Comparison of ENCODE assay signal across 10 mouse cellular contexts in genomic region chr2:163690409-163691304, GRCm38 (mm10). TPM values are rescaled to one million over a fixed set of nuclear protein-coding genes. Genes with fewer than 3 reads are reported as not detected.
DNase-seq lines count a peak whose midpoint lies in the region; ATAC-seq lines count a peak whose summit lies in the region.
"Had no signal": no experiment of that assay in that cellular context is flagged by ENCODE, and none has a peak within 500 bp of the region (broad histone marks: within the 10 kb centered on the region; RNA-seq: fewer than 3 reads in every experiment).

No protein-coding gene starts in this region.

- H3K36me3 ChIP-seq in kidney, embryonic 15.5 days, result no peaks in the 10 kb centered on the region
- H3K36me3 ChIP-seq in embryonic facial prominence, embryonic 12.5 days, result no peaks in the 10 kb centered on the region
- no peaks in the 10 kb centered on the region for H3K36me3 ChIP-seq in midbrain, embryonic 14.5 days (ENCODE audit: control insufficient read depth, insufficient read depth, low read length)

- peaks cover 63% of the 10 kb centered on the region for H3K4me1 ChIP-seq in kidney, embryonic 15.5 days
- peaks cover 26% of the 10 kb centered on the region for H3K4me1 ChIP-seq in brown adipose tissue, adult 24 weeks (ENCODE audit: control insufficient read depth, insufficient read depth, insufficient read length, low read length)
- peaks cover 11% of the 10 kb centered on the region for H3K4me1 ChIP-seq in embryonic facial prominence, embryonic 12.5 days
- H3K4me1 ChIP-seq in midbrain, embryonic 14.5 days (ENCODE audit: control insufficient read depth, insufficient read depth, low read length), result peaks cover 9% of the 10 kb centered on the region

- H3K27me3 ChIP-seq in kidney, embryonic 15.5 days, result no peaks in the 10 kb centered on the region
- no peaks in the 10 kb centered on the region for H3K27me3 ChIP-seq in embryonic facial prominence, embryonic 12.5 days
- no peaks in the 10 kb centered on the region for H3K27me3 ChIP-seq in midbrain, embryonic 14.5 days (ENCODE audit: control insufficient read depth, insufficient read depth, low read length)

- peak overlapping the region; percentile 22; the same call in 1 of the 2 replicates for H3K27ac ChIP-seq in kidney, embryonic 15.5 days
- peak overlapping the region; percentile 75 for H3K27ac ChIP-seq in brown adipose tissue, adult 24 weeks (replicated peaks; ENCODE audit: low read depth, low read length)
- H3K27ac ChIP-seq in embryonic facial prominence, embryonic 12.5 days, result peak overlapping the region; percentile 41; the same call in 1 of the 2 replicates
- 0 out of 2 replicates have a peak overlapping the region, but pooled peaks have one; percentile 9 for H3K27ac ChIP-seq in midbrain, embryonic 14.5 days (replicated peaks; ENCODE audit: low read depth, low read length)

- 75% methylated on average over 8 of the region's 8 CpGs for WGBS in kidney, embryonic 15.5 days
- 59% methylated on average over 8 of the region's 8 CpGs for WGBS in embryonic facial prominence, embryonic 12.5 days
- WGBS in midbrain, embryonic 14.5 days, result 46% methylated on average over 8 of the region's 8 CpGs

- no peak overlapping the region for H3K9ac ChIP-seq in kidney, embryonic 15.5 days
- no peak overlapping the region for H3K9ac ChIP-seq in embryonic facial prominence, embryonic 12.5 days
- 0 out of 2 replicates have a peak overlapping the region, but pooled peaks have one; percentile 14 for H3K9ac ChIP-seq in midbrain, embryonic 14.5 days (replicated peaks; ENCODE audit: low read length)

- H3K9me3 ChIP-seq in kidney, embryonic 15.5 days (replicated peaks), result no peaks in the 10 kb centered on the region
- no peaks in the 10 kb centered on the region for H3K9me3 ChIP-seq in embryonic facial prominence, embryonic 12.5 days
- H3K9me3 ChIP-seq in midbrain, embryonic 14.5 days (ENCODE audit: control insufficient read depth, low read length), result no peaks in the 10 kb centered on the region

- ATAC-seq in kidney, embryonic 15.5 days (replicated peaks; ENCODE audit: low FRiP score), result no peak
- no peak for ATAC-seq in embryonic facial prominence, embryonic 12.5 days (ENCODE audit: insufficient number of reproducible peaks, insufficient read depth, low FRiP score, low TSS enrichment)
- no peak for ATAC-seq in midbrain, embryonic 14.5 days (ENCODE audit: low FRiP score, low TSS enrichment)
- no peak for ATAC-seq in inflammation-experienced regulatory T-cells, adult 6 months

- DNase-seq in kidney, adult 18-20 months, result no peak
- DNase-seq in midbrain, embryonic 14.5 days, result peak; percentile 15
- DNase-seq in right cerebral cortex, postnatal 4 days, result no peak
- DNase-seq: kidney, adult 8-10 months; spleen, adult 18-20 months; thymus, postnatal 4 days had no signal

- no peak overlapping the region for H3K4me3 ChIP-seq in kidney, embryonic 15.5 days (replicated peaks)
- H3K4me3 ChIP-seq in brown adipose tissue, adult 24 weeks (ENCODE audit: insufficient read depth, low read depth, low read length), result no peak overlapping the region
- H3K4me3 ChIP-seq in embryonic facial prominence, embryonic 12.5 days, result no peak overlapping the region
- no peak overlapping the region for H3K4me3 ChIP-seq in midbrain, embryonic 14.5 days (replicated peaks; ENCODE audit: low read depth, low read length)

- H3K4me2 ChIP-seq in kidney, embryonic 15.5 days, result no peak overlapping the region
- no peak overlapping the region for H3K4me2 ChIP-seq in embryonic facial prominence, embryonic 12.5 days (replicated peaks)
- no peak overlapping the region for H3K4me2 ChIP-seq in midbrain, embryonic 14.5 days (ENCODE audit: low read length)

RNA-seq across cellular contexts. Expression of gene Pkig, which starts 32.5 kb away (rescaled TPM):
- polyA plus RNA-seq in kidney, embryonic 15.5 days (2015; fragmentation: Nextera tagmentation; extraction: Ambion mirVana), result 167 and 174 TPM in 2 replicates
- polyA plus RNA-seq in brown adipose tissue, adult 24 weeks (2012; ENCODE audit: insufficient read depth, insufficient read length, missing spikeins), result 9.5 and 19.7 TPM in 2 replicates
- polyA plus RNA-seq in embryonic facial prominence, embryonic 12.5 days (2016; fragmentation: Nextera tagmentation; extraction: Ambion mirVana), result 119 and 128 TPM in 2 replicates
- 115 and 128 TPM in 2 replicates for polyA plus RNA-seq in midbrain, embryonic 14.5 days (2014; fragmentation: Nextera tagmentation; extraction: Ambion mirVana)
- 1 to 10 TPM; 2.0 to 5.5 (median 3.3) TPM for polyA plus RNA-seq in inflammation-experienced regulatory T-cells, adult 6 months (2017; shearing (Covaris generic))

RNA-seq across cellular contexts. Expression of gene Serinc3, which starts 45.7 kb away (rescaled TPM):
- 43.7 and 44.0 TPM in 2 replicates for polyA plus RNA-seq in kidney, embryonic 15.5 days (2015; fragmentation: Nextera tagmentation; extraction: Ambion mirVana)
- 113 and 134 TPM in 2 replicates for polyA plus RNA-seq in brown adipose tissue, adult 24 weeks (2012; ENCODE audit: insufficient read depth, insufficient read length, missing spikeins)
- polyA plus RNA-seq in embryonic facial prominence, embryonic 12.5 days (2016; fragmentation: Nextera tagmentation; extraction: Ambion mirVana), result 26.1 and 27.0 TPM in 2 replicates
- 30.9 and 39.3 TPM in 2 replicates for polyA plus RNA-seq in midbrain, embryonic 14.5 days (2014; fragmentation: Nextera tagmentation; extraction: Ambion mirVana)
- 100 to 1,000 TPM; 124 to 178 (median 145) TPM for polyA plus RNA-seq in inflammation-experienced regulatory T-cells, adult 6 months (2017; shearing (Covaris generic))

RNA-seq across cellular contexts. Expression of gene Ada, which starts 59.4 kb away (rescaled TPM):
- 9.5 and 11.8 TPM in 2 replicates for polyA plus RNA-seq in kidney, embryonic 15.5 days (2015; fragmentation: Nextera tagmentation; extraction: Ambion mirVana)
- polyA plus RNA-seq in brown adipose tissue, adult 24 weeks (2012; ENCODE audit: insufficient read depth, insufficient read length, missing spikeins), result 0.88 TPM in 1 of 2 replicates, not detected in the other
- polyA plus RNA-seq in embryonic facial prominence, embryonic 12.5 days (2016; fragmentation: Nextera tagmentation; extraction: Ambion mirVana), result 6.9 and 8.6 TPM in 2 replicates
- polyA plus RNA-seq in midbrain, embryonic 14.5 days (2014; fragmentation: Nextera tagmentation; extraction: Ambion mirVana), result 2.8 and 3.4 TPM in 2 replicates
- 1 to 10 TPM; 4.4 to 8.2 (median 7.4) TPM for polyA plus RNA-seq in inflammation-experienced regulatory T-cells, adult 6 months (2017; shearing (Covaris generic))

Comparison
In these comparisons a context has a peak if more than half of its experiments do, and no peak if none do; other contexts are left out.
1. H3K27ac ChIP-seq: peak in every context shown above with its lines; median percentile 75 in brown adipose tissue, adult 24 weeks; 41 in embryonic facial prominence, embryonic 12.5 days; 22 in kidney, embryonic 15.5 days; 9 in midbrain, embryonic 14.5 days.